Mouse (Mus musculus): ENCODE data around the gene Egfl8. TPM values are rescaled to one million over a fixed set of nuclear protein-coding genes. Genes with fewer than 3 reads are reported as not detected.

The Egfl8 gene
- polyA plus RNA-seq, 1 experiment from 2014 or later: 2.3 TPM

DNA sequence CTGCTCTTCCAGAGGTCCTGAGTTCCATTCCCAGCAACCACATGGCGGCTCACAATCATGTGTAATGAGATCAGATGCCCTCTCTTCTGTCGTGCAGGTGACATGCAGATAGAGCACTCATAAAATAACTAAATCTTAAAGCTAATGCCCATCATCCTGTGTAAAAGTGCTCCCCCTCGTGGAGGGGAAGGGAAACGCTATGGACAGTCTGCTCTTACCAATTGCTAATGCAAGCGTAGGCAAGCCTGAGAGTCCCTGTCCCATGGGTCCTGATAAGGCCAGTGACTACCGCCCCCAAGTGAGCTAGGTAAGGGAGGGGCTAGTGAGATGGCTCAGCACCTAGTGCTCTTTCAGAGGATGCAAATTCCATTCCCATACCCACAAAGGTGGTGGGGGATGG, 3.2 kb upstream of the Egfl8 start:
- no peaks in the 10 kb centered on the region for H3K9me3 ChIP-seq (ENCODE audit: control insufficient read depth, low read length)
- no peaks in the 10 kb centered on the region for H3K27me3 ChIP-seq (ENCODE audit: control insufficient read depth, insufficient read depth, low read length)
- H3K4me2 ChIP-seq (ENCODE audit: low read depth, low read length, severe bottlenecking): no peak overlapping the region
- no peak overlapping the region for H3K27ac ChIP-seq (ENCODE audit: low read depth, low read length)
- H3K9ac ChIP-seq (ENCODE audit: low read length): no peak overlapping the region
- no peaks in the 10 kb centered on the region for H3K4me1 ChIP-seq (replicated peaks; ENCODE audit: control insufficient read depth, insufficient read depth, low read length)
- no peaks in the 10 kb centered on the region; the same call in 1 of the 2 replicates for H3K36me3 ChIP-seq (ENCODE audit: control insufficient read depth, insufficient read depth, low read length)
- H3K4me3 ChIP-seq (ENCODE audit: low read depth, low read length): no peak overlapping the region
- DNase-seq (ENCODE audit: low spot score) (peak; percentile 82), ATAC-seq (replicated peaks; ENCODE audit: low FRiP score) (0 out of 2 replicates have a peak, but pooled peaks have one; percentile 7)
- WGBS: 17% methylated on average over 6 of the region's 6 CpGs

DNA sequence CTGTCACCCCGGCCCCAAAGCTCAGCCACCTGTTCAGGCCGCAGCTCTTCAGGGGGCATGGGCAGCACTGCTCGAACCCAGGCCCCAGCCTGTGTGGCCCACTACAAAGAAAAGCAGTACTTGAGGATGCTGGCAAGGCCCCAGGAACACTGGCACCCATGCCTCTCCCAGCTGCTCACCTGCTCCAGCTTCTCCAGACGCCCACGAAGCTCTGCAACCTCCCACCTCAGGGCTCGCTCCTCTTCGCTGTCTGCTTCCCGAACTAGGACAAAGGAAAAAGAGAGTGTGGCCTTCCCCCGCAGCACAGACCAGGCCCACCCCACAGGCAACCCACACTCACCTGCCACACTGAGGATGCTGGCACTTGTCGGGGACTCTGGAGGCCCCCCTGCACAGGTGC, 1.9 kb downstream of the Egfl8 start:
- WGBS: 87% methylated on average over 10 of the region's 10 CpGs
- no peaks in the 10 kb centered on the region for H3K9me3 ChIP-seq (ENCODE audit: control insufficient read depth, low read length)
- ATAC-seq (replicated peaks; ENCODE audit: low FRiP score) (no peak), DNase-seq (ENCODE audit: low spot score) (no peak)
- H3K4me1 ChIP-seq (replicated peaks; ENCODE audit: control insufficient read depth, insufficient read depth, low read length): no peaks in the 10 kb centered on the region
- H3K4me3 ChIP-seq (ENCODE audit: low read depth, low read length): no peak overlapping the region
- no peak overlapping the region for H3K27ac ChIP-seq (ENCODE audit: low read depth, low read length)
- no peaks in the 10 kb centered on the region for H3K27me3 ChIP-seq (ENCODE audit: control insufficient read depth, insufficient read depth, low read length)
- H3K4me2 ChIP-seq (ENCODE audit: low read depth, low read length, severe bottlenecking): no peak overlapping the region
- peaks cover 14% of the 10 kb centered on the region; the same call in 1 of the 2 replicates for H3K36me3 ChIP-seq (ENCODE audit: control insufficient read depth, insufficient read depth, low read length)
- no peak overlapping the region for H3K9ac ChIP-seq (ENCODE audit: low read length)

GRCm38 (mm10) chr17:34613054-34613645, 2.6 kb downstream of the Egfl8 start:
- no peak for ATAC-seq (replicated peaks; ENCODE audit: low FRiP score)
- H3K9me3 ChIP-seq (ENCODE audit: control insufficient read depth, low read length): no peaks in the 10 kb centered on the region
- no peak overlapping the region for H3K9ac ChIP-seq (ENCODE audit: low read length)
- WGBS: 94% methylated on average over 11 of the region's 11 CpGs
- H3K4me1 ChIP-seq (replicated peaks; ENCODE audit: control insufficient read depth, insufficient read depth, low read length): no peaks in the 10 kb centered on the region
- DNase-seq (ENCODE audit: low spot score): no peak
- H3K4me3 ChIP-seq (ENCODE audit: low read depth, low read length): no peak overlapping the region
- no peak overlapping the region for H3K4me2 ChIP-seq (ENCODE audit: low read depth, low read length, severe bottlenecking)
- peaks cover 14% of the 10 kb centered on the region; the same call in 1 of the 2 replicates for H3K36me3 ChIP-seq (ENCODE audit: control insufficient read depth, insufficient read depth, low read length)
- H3K27me3 ChIP-seq (ENCODE audit: control insufficient read depth, insufficient read depth, low read length): no peaks in the 10 kb centered on the region
- H3K27ac ChIP-seq (ENCODE audit: low read depth, low read length): no peak overlapping the region

GRCm38 (mm10) chr17:34611050-34611449, 4.7 kb downstream of the Egfl8 start:
- Histone ChIP-seq H3K9me3 (ENCODE audit: control insufficient read depth, low read length) (no peaks in the 10 kb centered on the region), H3K4me3 (ENCODE audit: low read depth, low read length) (no peak overlapping the region), H3K27ac (ENCODE audit: low read depth, low read length) (no peak overlapping the region), H3K27me3 (ENCODE audit: control insufficient read depth, insufficient read depth, low read length) (no peaks in the 10 kb centered on the region), H3K9ac (ENCODE audit: low read length) (no peak overlapping the region), H3K4me1 (replicated peaks; ENCODE audit: control insufficient read depth, insufficient read depth, low read length) (peaks cover 8% of the 10 kb centered on the region; the same call in 1 of the 2 replicates), H3K4me2 (ENCODE audit: low read depth, low read length, severe bottlenecking) (no peak overlapping the region), H3K36me3 (ENCODE audit: control insufficient read depth, insufficient read depth, low read length) (peaks cover 14% of the 10 kb centered on the region; the same call in 1 of the 2 replicates)
- 90% methylated on average over 8 of the region's 8 CpGs for WGBS
- ATAC-seq (replicated peaks; ENCODE audit: low FRiP score): no peak
- no peak for DNase-seq (ENCODE audit: low spot score)

- Histone ChIP-seq H3K36me3 (ENCODE audit: control insufficient read depth, insufficient read depth, low read length) (peaks cover 10% of the 10 kb centered on the region; the same call in 1 of the 2 replicates), H3K9ac (ENCODE audit: low read length) (no peak overlapping the region)
Observed at GRCm38 (mm10) chr17:34607997-34608396, 7.8 kb downstream of the Egfl8 start.

GRCm38 (mm10) chr17:34606186-34607039, 9.4 kb downstream of the Egfl8 start:
- peak overlapping the region; percentile 94 for H3K9ac ChIP-seq (ENCODE audit: low read length)
- no peaks in the 10 kb centered on the region for H3K9me3 ChIP-seq (ENCODE audit: control insufficient read depth, low read length)
- H3K27me3 ChIP-seq (ENCODE audit: control insufficient read depth, insufficient read depth, low read length): no peaks in the 10 kb centered on the region
- H3K4me2 ChIP-seq (ENCODE audit: low read depth, low read length, severe bottlenecking): peak overlapping the region; percentile 97
- ATAC-seq (replicated peaks; ENCODE audit: low FRiP score) (no peak), DNase-seq (ENCODE audit: low spot score) (no peak)
- H3K36me3 ChIP-seq (ENCODE audit: control insufficient read depth, insufficient read depth, low read length): peaks cover 6% of the 10 kb centered on the region; the same call in 1 of the 2 replicates
- peak overlapping the region; percentile 98 for H3K4me3 ChIP-seq (ENCODE audit: low read depth, low read length)
- H3K27ac ChIP-seq (ENCODE audit: low read depth, low read length): peak overlapping the region; percentile 75
- WGBS: 18% methylated on average over 32 of the region's 32 CpGs
- H3K4me1 ChIP-seq (replicated peaks; ENCODE audit: control insufficient read depth, insufficient read depth, low read length): peaks cover 23% of the 10 kb centered on the region

More at GRCm38 (mm10) chr17:34607997-34608396, 7.8 kb downstream of the Egfl8 start:
- Histone ChIP-seq H3K27me3 (ENCODE audit: control insufficient read depth, insufficient read depth, low read length) (no peaks in the 10 kb centered on the region), H3K4me2 (ENCODE audit: low read depth, low read length, severe bottlenecking) (no peak overlapping the region), H3K9me3 (ENCODE audit: control insufficient read depth, low read length) (no peaks in the 10 kb centered on the region), H3K27ac (ENCODE audit: low read depth, low read length) (no peak overlapping the region; the same call in 1 of the 2 replicates), H3K4me3 (ENCODE audit: low read depth, low read length) (no peak overlapping the region), H3K4me1 (replicated peaks; ENCODE audit: control insufficient read depth, insufficient read depth, low read length) (peaks cover 17% of the 10 kb centered on the region)
- no peak for DNase-seq (ENCODE audit: low spot score)
- no peak for ATAC-seq (replicated peaks; ENCODE audit: low FRiP score)
- WGBS: 91% methylated on average over 7 of the region's 7 CpGs

DNA sequence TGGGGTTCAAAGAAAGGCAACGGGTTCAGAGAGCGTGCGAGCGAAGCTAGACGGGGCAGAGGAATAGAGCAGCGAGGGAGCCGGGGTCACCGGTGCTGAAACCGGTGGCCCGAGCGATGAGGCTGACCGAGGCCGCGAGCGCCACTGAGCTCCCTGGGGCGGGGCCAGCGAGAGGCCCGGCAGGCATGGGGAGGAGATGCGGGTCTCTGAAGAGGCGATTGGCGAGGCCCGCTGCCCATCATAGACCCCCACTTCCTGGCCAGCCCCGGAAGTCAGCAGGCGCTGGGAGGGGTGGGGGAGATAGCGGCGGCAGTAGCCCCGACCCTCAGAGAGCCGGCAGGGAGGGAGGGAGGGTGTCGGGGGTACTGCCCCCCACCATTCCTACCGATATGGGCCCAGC, 10.2 kb downstream of the Egfl8 start:
- peaks cover 23% of the 10 kb centered on the region for H3K4me1 ChIP-seq (replicated peaks; ENCODE audit: control insufficient read depth, insufficient read depth, low read length)

GRCm38 (mm10) chr17:34604511-34605237, 11.1 kb downstream of the Egfl8 start:
- H3K27ac ChIP-seq (ENCODE audit: low read depth, low read length): peak overlapping the region; percentile 87
- ATAC-seq (replicated peaks; ENCODE audit: low FRiP score): no peak
- DNase-seq (ENCODE audit: low spot score): no peak
- peak overlapping the region; percentile 94 for H3K9ac ChIP-seq (ENCODE audit: low read length)
- peak overlapping the region; percentile 98 for H3K4me3 ChIP-seq (ENCODE audit: low read depth, low read length)
- H3K9me3 ChIP-seq (ENCODE audit: control insufficient read depth, low read length): no peaks in the 10 kb centered on the region
- H3K27me3 ChIP-seq (ENCODE audit: control insufficient read depth, insufficient read depth, low read length): no peaks in the 10 kb centered on the region
- peaks cover 23% of the 10 kb centered on the region for H3K4me1 ChIP-seq (replicated peaks; ENCODE audit: control insufficient read depth, insufficient read depth, low read length)
- WGBS: 19% methylated on average over 24 of the region's 24 CpGs
- peak overlapping the region; percentile 97 for H3K4me2 ChIP-seq (ENCODE audit: low read depth, low read length, severe bottlenecking)
- peaks cover 4% of the 10 kb centered on the region; the same call in 1 of the 2 replicates for H3K36me3 ChIP-seq (ENCODE audit: control insufficient read depth, insufficient read depth, low read length)

More for the DNA sequence above, 10.2 kb downstream of the Egfl8 start:
- WGBS: 0% methylated on average over 26 of the region's 30 CpGs
- H3K9me3 ChIP-seq (ENCODE audit: control insufficient read depth, low read length): no peaks in the 10 kb centered on the region
- H3K4me2 ChIP-seq (ENCODE audit: low read depth, low read length, severe bottlenecking): peak overlapping the region; percentile 97
- ATAC-seq (replicated peaks; ENCODE audit: low FRiP score) (peak; percentile 60), DNase-seq (ENCODE audit: low spot score) (peak; percentile 97)
- H3K4me3 ChIP-seq (ENCODE audit: low read depth, low read length): peak overlapping the region; percentile 98
- peak overlapping the region; percentile 94 for H3K9ac ChIP-seq (ENCODE audit: low read length)
- no peaks in the 10 kb centered on the region for H3K27me3 ChIP-seq (ENCODE audit: control insufficient read depth, insufficient read depth, low read length)
- peaks cover under 1% of the 10 kb centered on the region; the same call in 1 of the 2 replicates for H3K36me3 ChIP-seq (ENCODE audit: control insufficient read depth, insufficient read depth, low read length)
- peak overlapping the region; percentile 87 for H3K27ac ChIP-seq (ENCODE audit: low read depth, low read length)

All from forebrain, embryonic 11.5 days (tissue).